Mouse (Mus musculus): ENCODE results near the gene Lsg1.

The Lsg1 gene

DNA sequence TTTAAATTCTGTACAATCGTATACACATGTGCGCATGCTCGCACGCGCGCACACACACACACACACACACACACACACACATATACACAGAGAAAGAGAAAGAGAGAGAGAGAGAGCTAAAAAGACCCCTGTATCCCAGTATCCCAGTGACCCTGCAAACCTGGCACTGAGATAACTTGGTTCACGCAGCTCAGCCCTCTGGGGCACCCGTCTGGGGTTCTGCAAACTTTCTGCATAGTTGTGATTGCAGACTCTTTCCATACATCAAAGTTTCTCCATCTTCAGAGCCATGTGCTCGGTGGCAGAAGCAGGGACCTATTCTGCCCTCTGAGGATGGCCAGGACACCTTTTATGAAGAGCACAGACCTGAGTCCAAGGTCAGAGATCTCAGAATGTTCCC is 70.4 kb downstream of the Lsg1 start:
- no peak for DNase-seq (ENCODE audit: low spot score)

DNA sequence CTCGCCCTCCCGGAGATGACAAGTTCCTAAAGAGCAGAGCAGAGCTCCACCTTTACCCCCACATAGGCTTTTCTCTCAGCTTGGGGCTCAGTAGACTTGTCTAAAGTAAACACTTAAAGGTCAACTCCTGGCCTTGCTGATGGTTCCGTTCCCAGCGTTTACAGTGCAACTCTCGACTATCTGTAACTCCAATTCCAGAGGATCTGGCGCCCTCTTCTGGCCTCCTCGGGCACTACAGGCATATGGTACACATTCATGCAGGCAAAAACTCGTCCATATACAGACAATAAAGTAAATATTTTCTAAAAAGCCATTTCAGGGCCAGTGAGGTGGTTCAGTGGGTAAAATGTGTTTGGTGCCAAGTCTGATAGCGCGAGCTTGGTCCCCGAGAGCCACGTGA is 72.0 kb downstream of the Lsg1 start:
- DNase-seq (ENCODE audit: low spot score), result no peak

DNA sequence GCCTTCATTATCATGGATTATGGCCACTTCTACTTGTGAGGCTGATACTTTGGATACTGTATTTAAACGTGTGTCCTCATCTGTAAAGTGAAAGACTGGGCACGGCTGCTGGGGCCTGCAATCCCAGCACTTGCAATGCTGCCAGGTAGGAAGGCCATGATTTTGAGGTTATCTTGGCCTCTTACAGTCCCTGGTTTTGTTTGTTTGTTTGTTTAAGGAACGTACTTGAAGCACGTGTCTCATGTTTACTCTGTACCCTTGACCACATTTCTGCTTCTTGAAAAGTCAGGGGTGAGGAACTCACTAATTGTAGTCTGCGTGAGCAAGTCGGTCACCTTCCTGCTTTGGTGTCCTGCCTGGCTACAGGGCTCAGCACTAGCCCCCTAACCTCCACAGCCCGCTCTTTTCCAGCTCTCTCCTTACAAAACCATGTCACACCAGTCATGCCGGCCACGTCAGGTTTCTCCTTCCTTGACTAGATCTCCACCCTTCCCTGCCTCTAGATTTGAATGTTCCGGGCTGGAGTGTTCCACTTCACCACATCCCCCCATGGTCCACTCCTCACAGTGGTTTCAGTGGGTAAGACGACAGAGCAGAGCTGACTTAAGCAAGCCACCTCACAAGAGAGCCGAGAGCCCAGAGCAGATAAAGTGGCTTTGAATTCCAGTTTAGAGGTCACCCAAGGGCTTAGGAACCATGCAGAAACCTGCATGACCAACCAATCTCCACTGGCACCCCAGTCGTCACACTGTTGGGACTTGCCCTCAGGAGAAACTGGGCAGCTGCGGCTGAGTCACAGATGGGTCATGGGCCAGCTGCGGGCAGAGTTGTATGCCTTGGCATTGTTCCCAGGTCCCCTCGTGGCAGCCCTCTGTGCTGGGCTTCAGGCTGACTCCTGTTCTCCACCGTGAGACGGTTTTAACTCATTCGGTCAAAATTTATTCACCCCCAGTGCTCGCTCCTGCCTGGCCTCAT is 74.1 kb downstream of the Lsg1 start:
- no peak for DNase-seq (ENCODE audit: low spot score)

DNA sequence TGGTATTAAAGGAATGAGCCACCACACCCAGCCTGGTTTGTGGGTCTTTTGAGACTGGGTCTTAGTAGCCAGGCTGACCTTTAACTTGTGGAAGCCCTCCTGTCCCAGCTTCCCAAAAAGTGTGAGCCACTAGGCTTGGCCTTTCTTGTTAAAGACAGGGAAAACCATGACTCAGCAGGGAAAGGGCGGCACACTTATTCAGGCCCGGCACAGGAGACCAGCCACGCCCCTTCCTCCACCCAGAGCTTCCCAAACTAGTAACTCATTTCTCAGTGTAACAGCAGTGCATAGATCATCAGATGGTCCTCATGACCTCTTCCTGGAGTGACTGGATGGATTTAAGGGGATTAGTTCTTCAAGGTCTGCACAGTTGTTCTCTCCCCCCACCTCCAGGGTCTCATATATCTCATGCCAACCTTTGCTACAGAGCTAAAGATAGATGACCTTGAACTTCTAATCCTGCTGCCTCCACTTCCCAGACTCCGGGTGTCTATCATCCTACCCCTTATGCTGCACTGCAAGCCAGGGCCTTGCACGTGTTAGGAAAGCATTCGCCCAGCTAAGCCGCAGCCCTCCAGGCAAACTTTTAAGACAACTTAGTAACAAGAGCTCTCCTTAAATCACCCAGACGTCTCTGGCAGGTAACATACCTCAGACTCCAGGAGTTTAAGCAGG is 74.9 kb downstream of the Lsg1 start:
- DNase-seq (ENCODE audit: low spot score), result no peak

DNA sequence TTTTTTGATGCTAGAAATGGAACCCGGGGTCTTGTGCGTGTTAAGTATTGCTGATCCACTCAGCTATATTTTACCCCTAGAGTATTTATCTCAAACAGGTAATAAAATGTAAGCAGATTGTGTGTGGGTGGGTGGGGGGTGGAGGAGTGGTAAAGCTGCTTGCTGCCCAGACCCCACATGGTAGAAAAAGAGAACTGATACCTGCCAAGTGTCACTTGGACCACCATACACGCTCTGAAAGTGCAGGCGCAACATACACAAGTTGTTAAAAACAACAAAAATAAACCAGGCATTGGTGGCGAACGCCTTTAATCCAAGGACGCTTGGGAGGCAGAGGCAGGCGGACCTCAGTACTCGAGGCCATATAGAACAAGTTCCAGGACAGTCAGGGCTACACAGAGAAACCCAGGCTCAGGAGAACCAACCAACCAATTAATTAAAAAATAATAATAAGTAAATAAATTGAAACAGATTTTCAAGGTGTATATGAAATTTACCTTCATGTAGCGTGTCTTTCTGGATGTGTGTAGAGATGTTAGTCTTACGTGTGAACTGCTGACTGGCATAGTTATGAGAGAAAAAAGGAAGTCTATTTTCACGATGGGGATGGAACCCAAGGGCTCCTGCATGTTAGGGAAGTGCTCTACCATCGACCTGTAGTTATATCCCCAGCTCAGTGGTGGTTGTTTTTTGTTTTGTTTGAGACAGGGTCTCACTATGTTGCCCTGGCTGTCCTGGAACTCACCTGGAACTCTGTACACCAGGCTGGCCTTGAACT is 75.6 kb downstream of the Lsg1 start:
- DNase-seq (ENCODE audit: low spot score), result no peak

DNA sequence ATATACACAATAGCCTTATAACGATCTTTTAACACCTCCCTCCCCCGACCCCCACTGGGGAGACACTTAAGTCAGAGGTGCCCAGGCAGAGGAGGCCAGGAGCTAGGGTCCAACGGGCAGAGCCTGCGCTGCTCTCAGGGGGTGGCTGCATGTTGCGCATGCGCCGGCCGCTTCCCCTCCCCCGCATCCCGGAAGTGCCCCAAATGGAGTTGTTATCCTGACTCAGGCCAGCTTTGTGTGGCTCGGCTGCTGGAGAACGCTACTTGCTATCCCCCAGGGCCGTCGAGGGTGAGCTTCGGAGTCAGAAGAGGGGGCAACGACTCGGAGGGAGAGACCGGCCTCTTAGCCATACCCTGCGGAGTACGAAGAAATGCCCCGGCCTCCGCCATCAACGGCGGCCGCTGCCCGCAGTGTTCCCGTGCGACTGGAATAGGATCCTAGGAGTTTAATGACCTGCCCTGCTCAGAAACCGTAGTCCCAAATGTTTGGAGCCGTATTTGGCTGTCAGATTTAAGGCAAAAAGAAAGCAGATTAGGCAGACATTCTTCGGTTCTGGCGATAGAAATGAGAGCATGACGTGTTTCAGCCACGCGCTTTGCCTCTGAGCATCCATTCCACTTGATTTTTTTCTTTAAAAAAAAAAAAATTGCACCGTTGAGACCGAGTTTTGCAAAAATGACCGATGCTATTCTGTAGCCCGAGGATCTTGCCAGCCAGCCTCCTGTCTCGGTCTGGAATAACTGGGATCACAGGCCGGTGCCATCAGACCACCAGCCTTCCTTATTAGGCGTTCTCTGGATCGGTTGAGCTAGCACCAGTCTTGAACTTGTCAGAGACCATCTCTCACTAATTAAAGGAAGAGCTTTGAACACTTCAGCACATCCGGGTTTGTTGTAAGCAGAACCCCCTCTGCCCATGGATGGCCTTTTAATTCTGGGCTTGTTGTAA is 76.6 kb downstream of the Lsg1 start:
- peak; percentile 94 for DNase-seq (ENCODE audit: low spot score)

Data from testis, postnatal 10 days (tissue).